Mouse (Mus musculus) megakaryocyte, embryonic 14.5 days (primary cell): ENCODE data around the gene Cnot1. TPM values are rescaled to one million over a fixed set of nuclear protein-coding genes. Genes with fewer than 3 reads are reported as not detected.
A peak's percentile ranks its signal among the peaks of the same experiment; 100 is the strongest.
"Not testable (repeated sequence)": the region's sequence is repeated elsewhere in the genome, so short reads cannot be mapped to it uniquely, and the experiment has no call there.

Experiments
- H3K27me3 ChIP-seq: replicated peaks from 2 replicates; pipeline ENCODE3; 2012; ENCODE audit warnings: inconsistent platforms
- H3K36me3 ChIP-seq: replicated peaks from 2 replicates; pipeline ENCODE3; 2012; ENCODE audit warnings: low read length, inconsistent platforms, mixed read lengths
- H3K4me1 ChIP-seq: 2 replicates; pipeline ENCODE4 v1.6.1; 2012; ENCODE audit warnings: inconsistent platforms
- H3K4me3 ChIP-seq: replicated peaks from 2 replicates; pipeline ENCODE3; 2012; ENCODE audit warnings: moderate library complexity, mild to moderate bottlenecking, inconsistent platforms
- H3K9me3 ChIP-seq: 2 replicates; pipeline ENCODE4 v1.6.1; 2012; ENCODE audit warnings: inconsistent platforms
- FLI1 ChIP-seq: IDR thresholded peaks from 2 replicates; pipeline ENCODE4 v1.6.1; 2012; ENCODE audit warnings: low read length, inconsistent platforms, mixed read lengths
- GATA1 ChIP-seq: IDR thresholded peaks from 3 replicates; pipeline ENCODE4 v1.6.1; 2012; ENCODE audit warnings: mixed read lengths, low read length, inconsistent platforms, borderline replicate concordance
- polyA plus RNA-seq: library from polyadenylated mRNA; stranded (reverse); fragments of >175 nt; gene quantifications from 2 replicates; pipeline ENCODE4 v1.2.3, GENCODE M21; 2012; ENCODE audit warnings: low replicate concordance; ENCODE audit not compliant: insufficient read depth

Cnot1 gene
- polyA plus RNA-seq, 1 experiment, result 2.1 TPM

DNA sequence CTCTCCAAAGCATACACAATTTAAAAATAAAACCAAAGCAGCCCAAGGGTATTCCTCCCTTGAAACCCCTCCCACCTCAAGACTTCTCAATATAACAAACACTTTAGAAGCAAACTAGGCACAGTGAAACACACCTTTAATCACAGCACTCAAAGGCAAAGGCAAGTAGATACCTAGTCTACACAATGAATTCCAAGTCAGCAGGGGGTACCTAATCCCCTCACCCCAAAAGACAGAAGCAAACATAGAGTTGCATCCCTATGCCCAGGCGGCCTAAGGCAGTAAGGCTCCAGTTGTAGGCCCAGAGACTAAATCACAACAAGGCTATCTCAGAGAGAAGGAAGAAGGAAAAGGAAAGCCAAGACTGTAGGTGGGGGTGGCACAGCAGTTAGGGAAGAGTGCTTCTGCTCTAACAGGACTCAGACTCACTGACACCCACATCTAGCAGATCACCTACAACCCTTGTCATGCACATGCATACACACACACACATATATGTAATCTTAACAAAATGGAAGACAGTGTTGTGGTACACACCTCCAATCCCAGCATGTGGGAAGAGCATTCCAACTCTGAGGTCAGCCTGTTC is 5.7 kb downstream of the Cnot1 start:
- H3K4me1 ChIP-seq, result peaks cover 74% of the 10 kb centered on the region
- no peaks in the 10 kb centered on the region for H3K9me3 ChIP-seq
- H3K27me3 ChIP-seq, result no peaks in the 10 kb centered on the region
- H3K4me3 ChIP-seq, result peak overlapping the region; percentile 30
- H3K36me3 ChIP-seq, result peaks cover 63% of the 10 kb centered on the region
- no peak for TF ChIP-seq FLI1
- TF ChIP-seq GATA1, result no peak

- Histone ChIP-seq H3K9me3 (no peaks in the 10 kb centered on the region), H3K27me3 (no peaks in the 10 kb centered on the region), H3K4me1 (peaks cover 67% of the 10 kb centered on the region), H3K4me3 (peak overlapping the region; percentile 70), H3K36me3 (peaks cover 65% of the 10 kb centered on the region)
- TF ChIP-seq GATA1 (no peak), FLI1 (no peak)
These were observed 6.9 kb downstream of the Cnot1 start for GRCm38 (mm10) chr8:95800353-95800752.

- peaks cover 64% of the 10 kb centered on the region for H3K36me3 ChIP-seq
- TF ChIP-seq GATA1, result no peak
- H3K27me3 ChIP-seq, result no peaks in the 10 kb centered on the region
- H3K4me3 ChIP-seq, result peak overlapping the region; percentile 70
- H3K9me3 ChIP-seq, result no peaks in the 10 kb centered on the region
- H3K4me1 ChIP-seq, result peaks cover 63% of the 10 kb centered on the region
These were observed 7.4 kb downstream of the Cnot1 start for GRCm38 (mm10) chr8:95799891-95800290.

GRCm38 (mm10) chr8:95799117-95799516 is 8.1 kb downstream of the Cnot1 start:
- Histone ChIP-seq H3K4me1 (peaks cover 56% of the 10 kb centered on the region), H3K27me3 (no peaks in the 10 kb centered on the region), H3K4me3 (no peak overlapping the region), H3K36me3 (peaks cover 61% of the 10 kb centered on the region), H3K9me3 (no peaks in the 10 kb centered on the region)
- TF ChIP-seq GATA1, result no peak
- no peak for TF ChIP-seq FLI1

DNA sequence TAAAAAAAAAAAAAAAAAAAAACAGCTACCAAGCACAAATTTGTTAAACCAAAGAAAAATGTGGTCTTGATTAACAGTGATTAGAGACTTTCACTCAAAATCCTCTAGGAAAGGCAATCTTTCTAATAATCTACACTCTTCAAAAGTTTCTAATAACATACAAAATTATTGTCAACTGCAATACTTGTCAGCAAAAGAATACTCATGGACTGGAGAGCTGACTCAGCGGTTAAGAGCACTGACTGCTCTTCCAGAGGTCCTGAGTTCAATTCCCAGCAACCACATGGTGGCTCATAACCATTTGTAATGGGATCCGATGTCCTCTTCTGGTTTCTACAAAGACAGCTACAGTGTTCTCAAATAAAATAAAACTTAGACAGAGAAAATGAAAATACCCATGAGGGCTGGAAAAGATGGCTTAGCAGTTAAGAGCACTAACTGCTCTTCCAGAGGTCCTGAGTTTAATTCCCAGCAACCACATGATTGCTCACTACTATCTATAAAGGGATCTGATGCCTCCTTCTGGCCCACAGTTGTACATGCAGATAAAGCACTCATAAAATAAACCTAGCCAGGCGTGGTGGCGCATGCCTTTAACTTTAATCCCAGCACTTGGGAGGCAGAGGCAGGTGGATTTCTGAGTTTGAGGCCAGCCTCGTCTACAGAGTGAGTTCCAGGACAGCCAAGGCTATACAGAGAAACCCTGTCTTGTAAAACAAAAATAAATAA is 11.8 kb downstream of the Cnot1 start:
- H3K4me1 ChIP-seq, result peaks cover 36% of the 10 kb centered on the region
- not testable (repeated sequence) for H3K4me3 ChIP-seq, H3K9me3 ChIP-seq, H3K27me3 ChIP-seq
- peaks cover 52% of the 10 kb centered on the region for H3K36me3 ChIP-seq

DNA sequence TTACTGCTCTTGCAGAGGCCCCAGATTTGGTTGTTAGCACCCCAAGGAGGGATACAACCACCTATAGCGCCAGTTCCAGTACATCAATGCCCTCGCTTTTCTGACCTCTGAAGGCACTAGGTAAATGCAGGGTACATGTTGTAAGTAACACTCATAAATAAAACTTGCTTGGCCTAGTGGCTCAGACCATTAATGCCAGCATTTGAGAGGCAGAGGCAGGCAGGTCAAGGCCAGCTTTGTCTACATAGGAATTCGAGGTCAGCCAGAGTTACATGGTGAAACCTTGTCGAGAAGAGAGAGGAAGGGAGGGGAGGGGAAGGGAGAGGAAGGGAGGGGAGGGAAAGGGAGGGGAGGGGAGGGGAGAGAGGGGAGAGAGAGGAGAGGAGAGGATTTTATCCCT is 21.7 kb downstream of the Cnot1 start:
- H3K36me3 ChIP-seq, result peaks cover 95% of the 10 kb centered on the region
- no peaks in the 10 kb centered on the region for H3K27me3 ChIP-seq
- no peak overlapping the region for H3K4me3 ChIP-seq
- TF ChIP-seq FLI1 (no peak), GATA1 (no peak)
- H3K9me3 ChIP-seq, result 0 out of 2 replicates have a peak, but pooled peaks cover 2% of the 10 kb centered on the region
- peaks cover 4% of the 10 kb centered on the region; the same call in 1 of the 2 replicates for H3K4me1 ChIP-seq

GRCm38 (mm10) chr8:95782628-95783027 is 24.6 kb downstream of the Cnot1 start:
- peaks cover 11% of the 10 kb centered on the region for H3K9me3 ChIP-seq
- peaks cover 4% of the 10 kb centered on the region; the same call in 1 of the 2 replicates for H3K4me1 ChIP-seq
- H3K36me3 ChIP-seq, result peaks cover 92% of the 10 kb centered on the region
- H3K27me3 ChIP-seq, result no peaks in the 10 kb centered on the region
- TF ChIP-seq GATA1 (no peak), FLI1 (no peak)
- no peak overlapping the region for H3K4me3 ChIP-seq

DNA sequence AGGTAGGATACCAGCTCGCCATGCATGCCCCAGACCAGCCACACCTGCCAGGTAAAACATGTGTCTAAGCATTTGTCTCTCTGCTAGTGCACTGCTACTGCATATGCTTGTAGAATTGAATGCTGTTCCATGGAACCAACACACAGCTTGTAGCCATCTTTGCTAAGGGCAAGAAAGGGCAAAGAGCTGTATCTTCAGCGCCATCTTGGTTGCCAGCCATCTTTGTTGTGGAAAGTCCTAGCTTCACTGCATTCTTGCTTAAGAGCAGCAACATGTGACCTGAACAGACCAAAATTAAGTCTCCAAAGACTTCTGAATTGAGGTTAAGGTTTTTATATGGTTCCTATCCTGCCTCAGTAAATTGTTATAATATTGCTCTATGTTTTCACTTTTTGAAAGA is 25.5 kb downstream of the Cnot1 start:
- Histone ChIP-seq H3K4me1 (peaks cover 4% of the 10 kb centered on the region; the same call in 1 of the 2 replicates), H3K4me3 (no peak overlapping the region), H3K27me3 (no peaks in the 10 kb centered on the region), H3K9me3 (peaks cover 11% of the 10 kb centered on the region), H3K36me3 (peaks cover 94% of the 10 kb centered on the region)
- no peak for TF ChIP-seq FLI1
- no peak for TF ChIP-seq GATA1

- H3K4me1 ChIP-seq, result peaks cover 7% of the 10 kb centered on the region; the same call in 1 of the 2 replicates
- peaks cover 95% of the 10 kb centered on the region for H3K36me3 ChIP-seq
- H3K4me3 ChIP-seq, result no peak overlapping the region
- TF ChIP-seq GATA1 (no peak), FLI1 (no peak)
- H3K9me3 ChIP-seq, result peaks cover 11% of the 10 kb centered on the region
- H3K27me3 ChIP-seq, result no peaks in the 10 kb centered on the region
These were observed 26.2 kb downstream of the Cnot1 start for GRCm38 (mm10) chr8:95781085-95781484.

- Histone ChIP-seq H3K4me1 (no peaks in the 10 kb centered on the region), H3K36me3 (peaks cover 100% of the 10 kb centered on the region), H3K4me3 (no peak overlapping the region), H3K27me3 (no peaks in the 10 kb centered on the region), H3K9me3 (no peaks in the 10 kb centered on the region)
- TF ChIP-seq FLI1 (no peak), GATA1 (no peak)
These were observed 43.1 kb downstream of the Cnot1 start for GRCm38 (mm10) chr8:95764133-95764532.

- Histone ChIP-seq H3K27me3 (no peaks in the 10 kb centered on the region), H3K9me3 (no peaks in the 10 kb centered on the region), H3K36me3 (peaks cover 99% of the 10 kb centered on the region), H3K4me3 (no peak overlapping the region), H3K4me1 (no peaks in the 10 kb centered on the region)
- TF ChIP-seq FLI1 (no peak), GATA1 (no peak)
These were observed 46.9 kb downstream of the Cnot1 start for GRCm38 (mm10) chr8:95760323-95760722.
